Mouse (Mus musculus) stomach, postnatal 0 days (tissue): ENCODE measurements at regions not wholly inside any gene's neighbourhood (a gene's known extent, or its start where the extent isn't known, plus 50 kb on each side); places are given as distances from the start of the nearest gene placed in this dataset.

Source experiments
- ATAC-seq: fragments of 200-750 bp; cut with Nextera tagmentation; 2 replicates; pipeline ENCODE4 v1.8.0; 2017; ENCODE audit not compliant: low FRiP score, low TSS enrichment
- DNase-seq: peaks from one replicate; pipeline ENCODE4 v3.0.0-alpha.2; 2016; ENCODE audit warnings: low spot score
- H3K27ac ChIP-seq: fragments of 300-500 bp; sonication (generic); replicated peaks from 2 replicates; pipeline ENCODE4 v1.5.1; 2014; ENCODE audit warnings: mild to moderate bottlenecking, control low read depth
- H3K27me3 ChIP-seq: fragments of 300-500 bp; sonication (generic); 2 replicates; pipeline ENCODE4 v1.6.1; 2014; ENCODE audit warnings: low read length; ENCODE audit not compliant: control insufficient read depth, insufficient read depth
- H3K36me3 ChIP-seq: fragments of 300-500 bp; sonication (generic); 2 replicates; pipeline ENCODE4 v1.6.1; 2014; ENCODE audit warnings: low read length, mixed read lengths; ENCODE audit not compliant: control insufficient read depth, insufficient read depth
- H3K4me1 ChIP-seq: fragments of 300-500 bp; sonication (generic); replicated peaks from 2 replicates; pipeline ENCODE4 v1.6.1; 2014; ENCODE audit warnings: antibody characterized with exemption; ENCODE audit not compliant: control insufficient read depth, insufficient read depth
- H3K4me2 ChIP-seq: fragments of 300-500 bp; sonication (generic); replicated peaks from 2 replicates; pipeline ENCODE4 v1.6.1; 2014; ENCODE audit warnings: low read depth, mild to moderate bottlenecking, control low read depth, moderate library complexity
- H3K4me3 ChIP-seq: fragments of 300-500 bp; sonication (generic); 2 replicates; pipeline ENCODE4 v1.5.1; 2014; ENCODE audit warnings: low read depth, low read length, control low read depth
- H3K9ac ChIP-seq: fragments of 300-500 bp; sonication (generic); 2 replicates; pipeline ENCODE4 v1.6.1; 2014; ENCODE audit warnings: mild to moderate bottlenecking, low read length, control low read depth, mixed read lengths
- H3K9me3 ChIP-seq: fragments of 300-500 bp; sonication (generic); 2 replicates; pipeline ENCODE4 v1.6.1; 2016; ENCODE audit warnings: low read length; ENCODE audit not compliant: control insufficient read depth
- CTCF ChIP-seq: IDR thresholded peaks from 2 replicates; pipeline ENCODE4 v1.5.1; 2016; ENCODE audit warnings: antibody characterized with exemption, low read depth, mild to moderate bottlenecking, moderate library complexity
- EP300 ChIP-seq: optimal IDR thresholded peaks from 2 replicates; pipeline ENCODE3; 2016; ENCODE audit warnings: antibody characterized with exemption
- WGBS: fragments of 180-500 bp; shearing (Covaris S2); extraction: QIAGEN DNeasy Blood & Tissue Kit; methylation state at CpG from one replicate; pipeline ENCODE4 v1.1.7; 2014; 5-methylcytosine and 5-hydroxymethylcytosine counted together

DNA sequence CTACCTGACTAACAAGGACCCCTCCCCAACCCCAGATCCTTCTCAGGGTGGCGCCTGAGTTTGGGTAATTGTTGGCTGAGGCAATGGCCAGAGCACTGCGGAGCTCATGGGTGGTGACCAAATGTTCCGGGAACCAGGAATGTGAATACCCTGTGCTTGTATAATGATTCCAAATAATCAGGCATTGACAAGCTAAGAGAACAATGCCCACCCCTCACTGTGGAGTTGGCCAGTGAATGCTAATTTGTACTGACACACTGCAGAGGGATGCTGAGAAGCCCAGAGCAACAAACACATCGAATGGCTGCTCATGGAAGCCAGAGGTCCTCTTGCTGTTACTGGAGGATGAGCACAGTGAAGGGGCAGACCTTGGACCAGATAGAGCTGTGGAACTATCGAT, 62.8 kb upstream of the Mbnl2 start:
- ATAC-seq: no peak
- Histone ChIP-seq H3K4me2 (no peak overlapping the region), H3K27ac (no peak overlapping the region), H3K4me1 (no peaks in the 10 kb centered on the region), H3K36me3 (no peaks in the 10 kb centered on the region), H3K9me3 (no peaks in the 10 kb centered on the region), H3K9ac (no peak overlapping the region), H3K4me3 (no peak overlapping the region), H3K27me3 (no peaks in the 10 kb centered on the region)
- WGBS: 91% methylated on average over 5 of the region's 5 CpGs
- no peak for DNase-seq
- TF ChIP-seq CTCF (no peak), EP300 (no peak)

DNA sequence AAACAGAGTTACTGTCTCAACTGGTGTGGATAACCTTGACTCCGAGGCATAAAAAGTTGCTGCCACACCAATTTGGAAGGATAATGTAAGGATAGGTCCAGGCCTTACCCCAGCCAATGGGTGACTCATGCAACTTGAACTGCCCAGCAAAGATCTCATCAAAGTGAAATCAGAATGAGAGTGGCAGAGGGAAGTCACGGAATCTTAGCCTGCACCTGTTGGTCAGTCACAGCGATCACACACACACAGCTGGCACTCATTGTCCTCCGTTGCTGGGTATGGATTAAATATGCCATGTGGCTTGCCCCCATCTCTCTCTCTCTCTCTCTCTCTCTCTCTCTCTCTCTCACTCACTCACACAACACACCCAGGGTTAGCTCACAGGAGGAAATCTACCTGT, 56.2 kb upstream of the Mbnl2 start:
- Histone ChIP-seq H3K4me3 (no peak overlapping the region), H3K4me1 (no peaks in the 10 kb centered on the region), H3K4me2 (no peak overlapping the region), H3K36me3 (no peaks in the 10 kb centered on the region), H3K27me3 (no peaks in the 10 kb centered on the region), H3K27ac (no peak overlapping the region), H3K9me3 (no peaks in the 10 kb centered on the region), H3K9ac (no peak overlapping the region)
- WGBS: 90% methylated on average over 4 of the region's 4 CpGs
- ATAC-seq: no peak
- DNase-seq: no peak
- no peak for TF ChIP-seq EP300
- no peak for TF ChIP-seq CTCF

DNA sequence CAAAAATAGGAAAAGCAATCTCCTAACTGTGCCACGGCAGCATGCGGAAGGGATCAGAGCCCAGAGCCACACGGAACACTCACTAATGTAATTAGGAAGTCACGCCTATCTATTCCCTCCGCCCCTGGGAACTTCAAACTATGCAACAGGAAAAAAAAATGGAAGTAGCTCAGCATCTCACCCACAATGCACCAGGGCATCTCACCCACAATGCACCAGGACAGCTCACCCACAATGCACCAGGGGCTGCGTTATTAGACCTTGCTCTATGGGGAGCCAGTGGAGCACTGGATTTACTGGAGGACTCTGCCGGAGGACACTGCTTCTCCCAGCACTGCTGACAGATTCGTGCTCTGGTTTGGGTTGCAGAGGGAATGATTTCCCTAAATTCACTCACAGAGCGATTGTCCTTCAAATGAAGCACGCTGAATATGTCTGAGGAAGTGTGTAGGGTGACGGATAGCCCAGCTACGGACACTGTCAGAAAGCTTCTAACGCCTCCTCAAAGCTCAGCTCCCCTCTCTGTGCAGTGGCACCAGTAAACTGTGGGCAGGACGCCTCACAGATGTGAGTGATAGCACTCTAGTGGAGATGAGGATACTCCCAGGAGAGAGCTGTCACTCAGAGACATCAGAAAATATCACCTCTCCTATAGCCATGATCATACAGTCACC, 51.8 kb upstream of the Mbnl2 start:
- Histone ChIP-seq H3K9me3 (no peaks in the 10 kb centered on the region), H3K4me1 (no peaks in the 10 kb centered on the region), H3K27me3 (no peaks in the 10 kb centered on the region), H3K36me3 (no peaks in the 10 kb centered on the region), H3K27ac (no peak overlapping the region; the same call in 1 of the 2 replicates), H3K4me2 (no peak overlapping the region), H3K4me3 (no peak overlapping the region), H3K9ac (no peak overlapping the region)
- DNase-seq (no peak), ATAC-seq (no peak)
- 77% methylated on average over 14 of the region's 14 CpGs for WGBS
- TF ChIP-seq CTCF: no peak
- TF ChIP-seq EP300: no peak

DNA sequence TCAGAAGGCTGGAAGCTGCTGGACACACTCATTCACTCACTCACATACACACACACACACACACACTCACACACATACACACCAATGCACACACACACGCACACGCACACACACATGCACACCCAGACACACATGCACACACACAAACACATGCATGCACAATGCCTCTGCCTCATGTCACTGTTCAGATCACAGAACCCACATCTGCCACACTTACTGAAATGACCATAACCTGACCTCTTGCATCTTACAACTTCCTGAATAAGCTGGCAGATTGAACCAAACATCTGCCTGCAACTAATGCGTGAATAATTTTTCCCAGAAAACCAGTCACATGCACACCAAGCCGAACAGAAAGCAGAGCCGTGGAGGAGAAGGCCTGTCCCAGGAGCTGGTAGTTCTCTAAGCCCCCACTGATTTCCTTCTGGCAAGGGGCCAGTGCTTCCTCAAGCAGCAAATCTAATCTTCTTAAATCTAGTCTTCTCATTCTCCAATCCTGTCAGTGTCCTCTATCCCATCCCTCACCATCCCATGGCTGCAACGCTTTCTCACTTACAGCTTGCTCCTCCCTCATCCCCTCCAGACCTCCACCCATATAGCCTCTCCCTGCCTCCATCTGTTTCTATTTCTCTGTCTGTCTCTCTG, 51.1 kb upstream of the Mbnl2 start:
- 55% methylated on average over 6 of the region's 6 CpGs for whole genome bisulfite sequencing

DNA sequence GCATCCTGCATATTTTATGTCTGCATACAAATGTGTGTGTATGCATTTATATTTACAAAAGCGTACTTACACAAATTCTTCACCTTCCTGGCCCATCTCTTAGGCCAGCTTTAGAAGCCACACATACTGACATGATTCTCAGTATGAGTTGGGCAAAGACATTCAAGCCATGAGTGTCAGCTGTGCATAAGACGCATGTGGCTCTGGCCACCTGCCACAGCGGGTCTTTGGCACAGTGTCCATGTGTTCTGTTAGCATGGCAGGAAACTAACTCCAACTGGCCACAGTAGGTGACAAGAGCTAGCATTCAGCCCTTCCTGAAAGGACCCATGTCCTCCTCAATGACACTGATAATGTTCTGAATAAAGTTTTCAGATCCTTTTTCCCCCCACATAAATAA, 49.8 kb upstream of the Mbnl2 start:
- TF ChIP-seq EP300: no peak
- TF ChIP-seq CTCF: no peak
- 80% methylated on average over 3 of the region's 3 CpGs for WGBS
- Histone ChIP-seq H3K4me2 (no peak overlapping the region), H3K36me3 (no peaks in the 10 kb centered on the region), H3K4me3 (no peak overlapping the region), H3K27me3 (no peaks in the 10 kb centered on the region), H3K9ac (no peak overlapping the region), H3K9me3 (no peaks in the 10 kb centered on the region), H3K27ac (no peak overlapping the region), H3K4me1 (no peaks in the 10 kb centered on the region)
- ATAC-seq (no peak), DNase-seq (no peak)

More for the DNA sequence above, 51.1 kb upstream of the Mbnl2 start:
- no peak for DNase-seq
- Histone ChIP-seq H3K27me3 (no peaks in the 10 kb centered on the region), H3K4me2 (no peak overlapping the region), H3K9ac (no peak overlapping the region), H3K9me3 (no peaks in the 10 kb centered on the region), H3K4me3 (no peak overlapping the region), H3K4me1 (no peaks in the 10 kb centered on the region), H3K36me3 (no peaks in the 10 kb centered on the region), H3K27ac (no peak overlapping the region; the same call in 1 of the 2 replicates)
- no peak for TF ChIP-seq EP300
- no peak for TF ChIP-seq CTCF
- peak; percentile 76; the same call in 1 of the 2 replicates for ATAC-seq
